Mouse (Mus musculus) neural tube, embryonic 14.5 days (tissue): ENCODE results near the gene Atrnl1. TPM values are rescaled to one million over a fixed set of nuclear protein-coding genes. Genes with fewer than 3 reads are reported as not detected.

Experiments used
- ATAC-seq: fragments of 200-750 bp; cut with Nextera tagmentation; 2 replicates; pipeline ENCODE4 v1.8.0; 2017; ENCODE audit warnings: low read depth, mild to moderate bottlenecking, moderate TSS enrichment, moderate library complexity
- H3K27ac ChIP-seq: fragments of 300-500 bp; sonication (generic); 2 replicates; pipeline ENCODE4 v1.5.1; 2014; ENCODE audit warnings: low read depth, mild to moderate bottlenecking, control low read depth, low read length, moderate library complexity, mixed read lengths
- H3K27me3 ChIP-seq: fragments of 300-500 bp; sonication (generic); 2 replicates; pipeline ENCODE4 v1.6.1; 2014; ENCODE audit warnings: low read length; ENCODE audit not compliant: control insufficient read depth, insufficient read depth
- H3K36me3 ChIP-seq: fragments of 300-500 bp; sonication (generic); 2 replicates; pipeline ENCODE4 v1.6.1; 2014; ENCODE audit warnings: low read length, mixed read lengths; ENCODE audit not compliant: control insufficient read depth, insufficient read depth
- H3K4me1 ChIP-seq: fragments of 300-500 bp; sonication (generic); 2 replicates; pipeline ENCODE4 v1.6.1; 2014; ENCODE audit warnings: low read length; ENCODE audit not compliant: control insufficient read depth, insufficient read depth
- H3K4me2 ChIP-seq: fragments of 300-500 bp; sonication (generic); 2 replicates; pipeline ENCODE4 v1.6.1; 2014; ENCODE audit warnings: mild to moderate bottlenecking, low read depth, low read length, control low read depth
- H3K4me3 ChIP-seq: fragments of 300-500 bp; sonication (generic); 2 replicates; pipeline ENCODE4 v1.5.1; 2014; ENCODE audit warnings: low read depth, low read length, control low read depth, mixed read lengths
- H3K9ac ChIP-seq: fragments of 300-500 bp; sonication (generic); replicated peaks from 2 replicates; pipeline ENCODE4 v1.6.1; 2014; ENCODE audit warnings: low read depth, mild to moderate bottlenecking, control low read depth, low read length, mixed read lengths
- H3K9me3 ChIP-seq: fragments of 300-500 bp; sonication (generic); 2 replicates; pipeline ENCODE4 v1.6.1; 2016; ENCODE audit warnings: low read length; ENCODE audit not compliant: control insufficient read depth
- WGBS: fragments of 180-500 bp; shearing (Covaris S2); extraction: QIAGEN DNeasy Blood & Tissue Kit; methylation state at CpG from one replicate; pipeline ENCODE4 v1.1.7; 2014; 5-methylcytosine and 5-hydroxymethylcytosine counted together
- polyA plus RNA-seq: library from polyadenylated mRNA; unstranded; fragments of >200 nt; fragmentation: Nextera tagmentation; extraction: Ambion mirVana; gene quantifications from 2 replicates; pipeline ENCODE4 v1.2.1, GENCODE M21; 2014

Gene Atrnl1
- polyA plus RNA-seq, 1 experiment from 2014 or later, result 8.6 TPM

DNA sequence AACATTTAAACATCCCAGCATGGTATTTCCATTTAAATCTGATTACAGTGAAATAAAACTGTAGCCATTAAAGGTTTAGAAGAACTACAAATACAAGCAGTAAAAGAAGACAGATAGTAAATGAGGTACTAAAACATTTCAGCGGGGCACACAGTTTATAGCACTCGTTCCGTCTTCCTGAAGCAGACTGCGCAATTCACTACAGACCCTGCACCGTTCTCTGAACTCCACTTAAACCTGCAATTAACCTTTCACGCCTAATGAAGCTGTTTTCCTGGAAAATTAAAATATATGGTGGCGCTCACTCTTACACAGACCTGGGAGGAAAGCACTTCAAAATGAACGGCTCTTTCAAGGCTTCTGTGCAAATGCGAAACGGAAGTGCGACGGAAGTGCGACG lies 514.2 kb downstream of the Atrnl1 start:
- Histone ChIP-seq H3K9ac (no peak overlapping the region), H3K27ac (no peak overlapping the region; the same call in 1 of the 2 replicates), H3K4me2 (peak overlapping the region; percentile 21; the same call in 1 of the 2 replicates), H3K9me3 (no peaks in the 10 kb centered on the region), H3K36me3 (no peaks in the 10 kb centered on the region), H3K27me3 (no peaks in the 10 kb centered on the region), H3K4me1 (peaks cover 8% of the 10 kb centered on the region; the same call in 1 of the 2 replicates), H3K4me3 (no peak overlapping the region)
- 21% methylated on average over 14 of the region's 14 CpGs for WGBS
- peak; percentile 49; the same call in 1 of the 2 replicates for ATAC-seq

GRCm38 (mm10) chr19:58131896-58132295 lies 521.1 kb downstream of the Atrnl1 start:
- no peak overlapping the region for H3K9ac ChIP-seq
- 96% methylated on average over 9 of the region's 9 CpGs for WGBS
- H3K36me3 ChIP-seq, result no peaks in the 10 kb centered on the region
- no peaks in the 10 kb centered on the region for H3K9me3 ChIP-seq
- ATAC-seq, result no peak
- H3K4me2 ChIP-seq, result no peak overlapping the region
- no peaks in the 10 kb centered on the region for H3K4me1 ChIP-seq
- H3K4me3 ChIP-seq, result no peak overlapping the region
- no peaks in the 10 kb centered on the region for H3K27me3 ChIP-seq
- no peak overlapping the region for H3K27ac ChIP-seq

- no peak; the same call in 1 of the 2 replicates for ATAC-seq
- Histone ChIP-seq H3K9me3 (no peaks in the 10 kb centered on the region), H3K9ac (no peak overlapping the region), H3K4me1 (peaks cover 4% of the 10 kb centered on the region; the same call in 1 of the 2 replicates), H3K36me3 (no peaks in the 10 kb centered on the region), H3K27me3 (no peaks in the 10 kb centered on the region), H3K4me2 (no peak overlapping the region), H3K27ac (no peak overlapping the region), H3K4me3 (no peak overlapping the region)
- WGBS, result 31% methylated on average over 13 of the region's 13 CpGs
Observed at GRCm38 (mm10) chr19:58140191-58140784, 529.5 kb downstream of the Atrnl1 start.

GRCm38 (mm10) chr19:58143853-58144454 lies 533.1 kb downstream of the Atrnl1 start:
- H3K4me3 ChIP-seq, result no peak overlapping the region
- peaks cover 4% of the 10 kb centered on the region; the same call in 1 of the 2 replicates for H3K4me1 ChIP-seq
- no peak overlapping the region for H3K4me2 ChIP-seq
- no peaks in the 10 kb centered on the region for H3K9me3 ChIP-seq
- H3K36me3 ChIP-seq, result no peaks in the 10 kb centered on the region
- H3K27me3 ChIP-seq, result no peaks in the 10 kb centered on the region
- no peak overlapping the region for H3K9ac ChIP-seq
- no peak overlapping the region for H3K27ac ChIP-seq
- WGBS, result 92% methylated on average over 7 of the region's 7 CpGs
- no peak for ATAC-seq

DNA sequence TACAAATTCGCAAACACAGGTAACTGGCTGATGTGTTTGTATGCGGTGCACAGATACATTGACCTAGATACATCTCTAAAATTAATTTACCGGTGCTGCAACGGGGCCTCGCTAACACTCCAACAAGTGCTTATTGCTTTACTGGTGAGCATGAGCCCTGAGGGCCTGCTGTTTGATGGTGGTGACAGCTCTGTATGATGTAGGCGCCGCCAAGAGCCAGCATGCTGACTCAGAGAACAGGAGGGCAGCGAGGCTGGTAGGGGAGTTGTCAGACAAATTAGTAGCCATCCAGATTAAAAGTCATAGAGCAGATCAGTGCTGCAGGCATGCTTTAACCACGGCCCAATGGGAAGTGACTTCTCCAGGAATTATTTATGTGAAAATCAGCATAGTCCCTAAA lies 534.7 kb downstream of the Atrnl1 start:
- Histone ChIP-seq H3K27ac (no peak overlapping the region), H3K27me3 (no peaks in the 10 kb centered on the region), H3K4me1 (peaks cover 2% of the 10 kb centered on the region; the same call in 1 of the 2 replicates), H3K4me2 (no peak overlapping the region), H3K9ac (no peak overlapping the region), H3K36me3 (no peaks in the 10 kb centered on the region), H3K9me3 (no peaks in the 10 kb centered on the region), H3K4me3 (no peak overlapping the region)
- 69% methylated on average over 9 of the region's 9 CpGs for WGBS
- no peak for ATAC-seq

GRCm38 (mm10) chr19:58151257-58151656 lies 540.4 kb downstream of the Atrnl1 start:
- WGBS, result 96% methylated on average over 7 of the region's 7 CpGs
- Histone ChIP-seq H3K9ac (no peak overlapping the region), H3K36me3 (no peaks in the 10 kb centered on the region), H3K27ac (no peak overlapping the region), H3K27me3 (no peaks in the 10 kb centered on the region), H3K9me3 (no peaks in the 10 kb centered on the region), H3K4me3 (no peak overlapping the region), H3K4me2 (no peak overlapping the region), H3K4me1 (no peaks in the 10 kb centered on the region)
- ATAC-seq, result no peak

GRCm38 (mm10) chr19:58161569-58161968 lies 550.7 kb downstream of the Atrnl1 start:
- WGBS, result 71% methylated on average over 9 of the region's 9 CpGs
- H3K9ac ChIP-seq, result no peak overlapping the region
- H3K36me3 ChIP-seq, result no peaks in the 10 kb centered on the region
- no peak for ATAC-seq
- H3K9me3 ChIP-seq, result no peaks in the 10 kb centered on the region
- H3K4me1 ChIP-seq, result no peaks in the 10 kb centered on the region
- no peak overlapping the region for H3K4me3 ChIP-seq
- no peak overlapping the region for H3K4me2 ChIP-seq
- H3K27ac ChIP-seq, result no peak overlapping the region
- no peaks in the 10 kb centered on the region for H3K27me3 ChIP-seq

DNA sequence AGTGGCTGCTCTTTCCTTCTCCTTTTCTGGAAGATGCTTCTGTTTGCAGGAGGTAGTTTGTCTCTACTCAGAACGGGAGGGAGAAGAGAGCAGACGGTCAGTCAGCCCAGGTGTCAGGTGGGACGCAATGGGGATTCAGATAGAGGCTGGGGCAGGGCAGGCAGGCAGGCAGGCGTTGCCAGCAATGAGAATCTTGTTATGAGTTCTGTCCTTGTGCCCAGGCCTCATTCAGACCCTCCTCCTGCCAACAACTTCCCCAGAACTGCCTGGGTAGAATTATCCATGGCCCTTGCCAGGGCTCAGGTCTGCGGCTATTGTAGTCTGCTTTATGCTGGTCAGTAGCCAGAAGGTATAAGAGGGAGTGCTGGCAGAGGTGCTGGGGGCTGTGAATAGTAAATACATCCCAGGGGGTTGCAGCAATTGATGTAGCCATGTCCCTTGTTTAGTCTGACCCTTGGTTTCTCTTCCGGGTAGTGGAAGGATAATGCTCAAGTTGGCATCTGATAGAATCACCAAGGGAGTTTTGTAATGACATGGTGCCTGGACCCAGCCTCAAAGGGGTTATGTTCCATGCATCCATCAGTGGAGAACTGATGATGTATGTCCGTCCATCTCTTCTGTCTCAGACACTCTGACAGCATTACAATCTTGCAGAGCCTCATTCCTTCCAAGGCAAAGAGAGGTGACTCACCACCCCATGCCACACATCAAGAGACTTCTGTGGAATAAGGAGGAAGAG lies 554.2 kb downstream of the Atrnl1 start:
- Histone ChIP-seq H3K4me3 (no peak overlapping the region), H3K4me1 (no peaks in the 10 kb centered on the region), H3K4me2 (no peak overlapping the region), H3K9ac (no peak overlapping the region), H3K27me3 (no peaks in the 10 kb centered on the region), H3K27ac (no peak overlapping the region), H3K9me3 (no peaks in the 10 kb centered on the region), H3K36me3 (no peaks in the 10 kb centered on the region)
- 79% methylated on average over 7 of the region's 7 CpGs for WGBS
- no peak for ATAC-seq

GRCm38 (mm10) chr19:58165635-58166015 lies 554.8 kb downstream of the Atrnl1 start:
- no peak overlapping the region for H3K9ac ChIP-seq
- no peak overlapping the region for H3K27ac ChIP-seq
- H3K27me3 ChIP-seq, result no peaks in the 10 kb centered on the region
- no peak overlapping the region for H3K4me3 ChIP-seq
- no peak for ATAC-seq
- no peak overlapping the region for H3K4me2 ChIP-seq
- no peaks in the 10 kb centered on the region for H3K9me3 ChIP-seq
- H3K36me3 ChIP-seq, result no peaks in the 10 kb centered on the region
- 50% methylated on average over 9 of the region's 9 CpGs for WGBS
- no peaks in the 10 kb centered on the region for H3K4me1 ChIP-seq
